In the genomic region with DNA sequence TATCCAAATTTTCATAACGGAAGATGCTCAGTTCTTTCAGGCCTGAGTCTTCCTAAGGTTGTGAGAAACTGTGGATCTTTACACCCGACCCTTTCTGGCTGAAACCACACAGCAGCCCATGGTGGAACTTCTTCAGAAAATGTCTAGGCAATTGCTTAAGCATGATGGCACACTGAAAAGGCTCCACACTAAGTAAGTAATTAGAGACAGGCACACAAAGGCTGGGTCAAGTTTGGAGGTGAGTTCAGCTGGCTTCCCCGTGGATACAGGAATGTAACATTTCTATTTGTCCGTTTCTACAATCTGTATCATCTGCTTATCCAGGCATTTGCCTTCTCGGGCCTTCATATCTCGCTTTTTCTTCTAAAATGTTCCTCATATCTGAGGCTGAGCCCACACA, we compare ENCODE assay signal across 15 mouse cellular contexts.
"Had no signal": no experiment of that assay in that cellular context is flagged by ENCODE, and none has a peak within 500 bp of the region (broad histone marks: within the 10 kb centered on the region; RNA-seq: fewer than 3 reads in every experiment).

No protein-coding gene starts in this region.

- H3K9ac ChIP-seq: liver, embryonic 13.5 days; midbrain, embryonic 13.5 days had no signal

- H3K4me1 ChIP-seq: liver, embryonic 13.5 days had no signal

- DNase-seq: kidney, adult 2 months; kidney, postnatal 25 days; layer of hippocampus, adult 9-11 months; liver, embryonic 13.5 days; lung, adult 2 months; lung, postnatal 14 days; lung, postnatal 4 days; right cerebral cortex, postnatal 25 days; thymus, postnatal 36 days had no signal

- H3K4me2 ChIP-seq: liver, embryonic 13.5 days; midbrain, embryonic 13.5 days had no signal

- H3K27me3 ChIP-seq: midbrain, embryonic 13.5 days had no signal

- H3K27ac ChIP-seq: kidney, postnatal 0 days; layer of hippocampus, adult 2 months; left cerebral cortex, adult 2 months; liver, embryonic 13.5 days; midbrain, embryonic 13.5 days; stomach, postnatal 0 days had no signal

- ATAC-seq: midbrain, embryonic 13.5 days; midbrain, embryonic 16.5 days had no signal

- H3K9me3 ChIP-seq: liver, embryonic 13.5 days; midbrain, embryonic 13.5 days had no signal

- H3K36me3 ChIP-seq: liver, embryonic 13.5 days; midbrain, embryonic 13.5 days had no signal

- H3K4me3 ChIP-seq: layer of hippocampus, adult 2 months; left cerebral cortex, adult 2 months; liver, embryonic 13.5 days; midbrain, embryonic 13.5 days had no signal
